Mouse (Mus musculus) adrenal gland, postnatal 4 days (tissue): Measurements from ENCODE around the gene Ralbp1. TPM values are rescaled to one million over a fixed set of nuclear protein-coding genes. Genes with fewer than 3 reads are reported as not detected.

Source experiments
- DNase-seq, 2 experiments: peaks; one replicate each; pipeline ENCODE4 v3.0.0; 2021 to 2022; ENCODE audit warnings: low spot score in 2 of 2, mixed read lengths in 2 of 2
- total RNA-seq, 2 experiments: library from RNA; stranded (reverse); gene quantifications; 2 replicates each; pipeline ENCODE4 v1.2.3; 2021

Gene Ralbp1
- total RNA-seq, 2 experiments from 2014 or later, result 39.7 to 46.0 TPM

GRCm38 (mm10) chr17:65902281-65902680 lies 16.7 kb upstream of the Ralbp1 start:
- no peak for DNase-seq

DNA sequence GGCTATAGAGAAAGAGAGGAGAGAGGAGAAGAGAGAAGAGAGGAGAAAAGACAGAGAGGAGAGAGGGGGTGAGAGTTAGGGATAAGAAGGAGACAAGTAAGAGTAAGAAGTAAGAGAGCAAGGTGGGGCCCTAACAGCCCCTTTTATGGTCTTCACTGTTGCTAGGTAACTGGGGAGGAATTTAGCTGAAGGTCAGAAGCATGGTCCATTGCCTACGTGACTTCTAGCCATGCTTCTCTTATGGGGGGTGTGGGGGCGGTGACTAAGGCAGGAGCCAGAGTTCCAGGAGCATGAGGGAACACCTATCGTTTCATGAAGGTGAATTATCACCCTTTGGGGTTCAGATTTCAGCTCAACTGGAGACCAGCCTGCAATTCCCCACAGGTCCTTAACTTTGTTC lies 10.4 kb upstream of the Ralbp1 start:
- no peak for DNase-seq

GRCm38 (mm10) chr17:65889476-65889875 lies 3.9 kb upstream of the Ralbp1 start:
- no peak for DNase-seq

DNA sequence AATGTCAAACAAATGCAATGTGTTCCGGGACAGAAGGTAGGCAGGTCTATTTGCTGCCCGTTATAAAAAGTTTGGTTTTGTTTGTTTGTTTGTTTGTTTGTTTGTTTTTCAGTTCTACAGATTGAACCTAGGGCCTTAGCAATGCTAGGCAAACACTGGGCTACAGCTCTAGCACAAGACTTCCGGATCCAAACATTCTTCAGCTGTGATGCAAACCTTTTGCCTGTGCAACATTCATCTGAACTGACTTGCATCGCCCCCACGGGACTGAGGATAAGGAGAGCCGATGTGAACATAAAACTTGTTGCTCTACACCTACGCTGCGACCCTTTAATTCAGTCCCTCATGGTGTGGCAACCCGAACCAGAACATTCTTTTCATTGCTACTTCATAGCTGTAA lies 973 bp upstream of the Ralbp1 start:
- no peak for DNase-seq

DNA sequence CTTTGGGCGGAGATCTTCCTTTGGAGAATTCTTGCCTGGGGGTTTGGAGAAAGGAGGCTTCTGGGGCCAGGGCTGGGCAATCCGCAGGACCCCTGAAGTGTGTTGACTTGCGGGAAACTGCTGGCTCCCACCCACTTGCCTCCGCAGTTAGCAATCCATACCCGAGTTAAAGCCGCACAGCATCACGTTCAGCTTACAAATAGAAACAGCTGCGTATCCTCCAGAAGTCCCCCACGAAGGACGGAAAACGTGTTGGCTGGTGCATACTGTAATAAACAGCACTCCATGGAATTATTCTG lies 251 bp downstream of the Ralbp1 start:
- no peak for DNase-seq

GRCm38 (mm10) chr17:65884691-65885397 lies 754 bp downstream of the Ralbp1 start:
- peak; percentile 96 to 99 for DNase-seq

- DNase-seq, result peak in 1 of 2 experiments; percentile 37
These were observed 1.4 kb downstream of the Ralbp1 start for GRCm38 (mm10) chr17:65884061-65884669.

DNA sequence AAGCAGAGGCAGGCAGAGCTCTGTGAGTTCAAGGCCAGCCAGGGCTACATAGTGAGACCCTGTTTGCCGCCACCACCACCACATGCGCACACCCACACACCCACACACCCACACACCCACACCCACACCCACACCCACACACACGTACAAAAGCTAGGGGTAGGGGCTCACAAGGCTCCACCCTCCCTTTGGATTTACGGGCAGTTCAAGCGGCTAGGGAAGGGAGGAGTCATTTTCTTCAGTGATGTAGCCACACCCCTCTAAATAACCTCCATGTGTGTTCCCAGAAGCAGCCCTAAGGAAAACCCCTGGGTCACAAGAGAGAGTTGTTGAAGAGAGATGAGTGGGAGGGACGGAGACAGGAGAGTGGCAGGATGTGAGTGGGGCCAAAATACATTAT lies 8.6 kb downstream of the Ralbp1 start:
- no peak for DNase-seq

GRCm38 (mm10) chr17:65873834-65874233 lies 11.8 kb downstream of the Ralbp1 start:
- no peak for DNase-seq

GRCm38 (mm10) chr17:65873156-65873555 lies 12.4 kb downstream of the Ralbp1 start:
- DNase-seq, result no peak

- DNase-seq, result no peak
These were observed 12.9 kb downstream of the Ralbp1 start for GRCm38 (mm10) chr17:65872652-65873051.

- no peak for DNase-seq
These were observed 13.5 kb downstream of the Ralbp1 start for GRCm38 (mm10) chr17:65872051-65872450.

DNA sequence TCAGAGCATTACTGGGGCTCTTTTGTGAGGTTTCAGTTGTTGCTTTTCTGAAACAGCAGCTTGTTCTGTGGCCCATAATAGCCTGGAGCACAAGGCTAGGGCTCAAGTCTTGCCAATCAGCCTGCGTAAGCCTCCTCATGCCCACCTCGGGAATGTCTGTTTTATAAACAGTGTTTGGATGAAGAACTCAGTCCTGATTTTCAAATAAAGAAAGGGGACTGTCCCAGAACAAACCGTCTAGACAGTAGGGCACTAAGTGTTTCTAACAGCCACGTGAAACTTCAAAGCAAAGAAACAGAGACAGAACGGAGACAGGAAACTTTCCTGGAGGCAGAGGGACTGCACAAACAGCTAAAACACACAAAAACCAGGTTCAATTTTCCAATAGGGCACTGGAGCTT lies 14.0 kb downstream of the Ralbp1 start:
- DNase-seq, result no peak

DNA sequence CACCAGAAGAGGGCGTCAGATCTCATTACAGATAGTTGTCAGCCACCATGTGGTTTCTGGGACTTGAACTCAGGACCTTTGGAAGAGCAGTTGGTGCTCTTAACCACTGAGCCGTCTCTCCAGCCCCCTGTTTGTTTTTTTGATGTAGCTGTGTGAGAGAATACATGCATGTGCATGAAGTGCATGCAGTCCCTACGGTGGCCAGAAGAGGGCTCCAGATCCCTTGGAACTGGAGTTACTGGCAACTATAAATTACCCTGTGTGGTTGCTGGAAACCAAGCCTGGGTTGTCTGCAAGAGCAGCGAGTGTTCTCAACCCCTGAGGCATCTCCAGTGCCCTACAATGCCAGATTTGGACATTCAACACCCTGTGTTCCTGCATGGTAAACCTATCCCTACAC lies 15.5 kb downstream of the Ralbp1 start:
- DNase-seq, result peak in 1 of 2 experiments; percentile 68

- DNase-seq, result no peak
These were observed 15.9 kb downstream of the Ralbp1 start for GRCm38 (mm10) chr17:65869720-65870119.

DNA sequence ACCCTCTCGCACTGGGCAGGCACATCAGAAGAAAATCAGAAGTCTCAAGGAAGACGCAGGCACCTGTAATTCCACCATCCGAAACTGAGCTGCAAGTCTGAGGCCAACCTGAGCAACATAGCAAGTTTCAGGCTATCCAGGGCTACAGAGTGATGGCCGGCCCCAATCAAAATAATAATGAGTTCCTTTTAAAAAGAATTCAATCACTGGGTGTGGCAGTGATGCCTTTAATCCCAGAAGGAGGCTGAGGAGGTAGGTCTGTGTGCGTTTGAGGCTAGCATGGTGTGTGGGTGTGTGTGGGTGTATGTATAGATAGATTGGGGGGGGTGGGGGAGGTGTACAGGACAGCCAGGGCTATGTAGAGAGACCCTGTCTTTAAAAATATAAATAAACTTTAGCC lies 17.6 kb downstream of the Ralbp1 start:
- DNase-seq, result no peak

DNA sequence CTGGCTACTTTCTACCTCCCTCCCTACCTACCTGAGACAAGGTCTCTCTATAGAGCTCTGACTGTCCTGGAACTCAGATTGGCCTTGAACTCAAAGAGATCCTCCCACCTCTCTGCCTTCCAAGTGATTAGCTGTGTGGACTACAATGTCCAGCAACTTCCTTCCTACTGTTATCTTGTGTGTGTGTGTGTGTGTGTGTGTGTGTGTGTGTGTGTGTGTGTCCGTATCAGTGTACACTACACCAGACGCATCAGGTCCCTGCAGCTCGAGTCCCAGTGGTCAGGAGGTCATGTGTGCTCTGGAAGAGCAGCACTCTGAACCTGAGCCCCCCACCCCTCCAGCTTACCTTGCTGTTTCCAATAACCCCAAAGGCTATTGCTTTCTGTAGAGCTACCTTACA lies 19.4 kb downstream of the Ralbp1 start:
- no peak for DNase-seq

GRCm38 (mm10) chr17:65865265-65865664 lies 20.3 kb downstream of the Ralbp1 start:
- DNase-seq, result no peak

DNA sequence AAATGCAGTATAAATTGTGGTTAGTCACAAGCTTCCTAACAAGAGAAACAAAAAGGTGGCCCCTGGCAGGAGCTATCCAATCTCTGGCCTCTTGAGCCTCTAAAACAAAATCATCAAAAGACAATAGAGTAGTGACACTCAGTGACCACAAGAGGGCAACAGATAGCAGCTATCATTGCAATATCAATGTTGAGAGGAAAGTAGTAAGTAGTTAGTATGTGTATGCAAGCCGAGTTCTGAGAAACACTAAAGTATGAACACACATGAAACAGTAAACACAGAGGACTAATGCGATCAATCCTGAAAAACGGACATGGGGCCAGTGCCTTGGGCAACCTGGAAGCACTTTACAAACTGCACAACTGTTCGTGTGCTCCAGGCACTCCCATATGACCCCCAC lies 20.9 kb downstream of the Ralbp1 start:
- DNase-seq, result no peak

GRCm38 (mm10) chr17:65863830-65864229 lies 21.8 kb downstream of the Ralbp1 start:
- no peak for DNase-seq

- no peak for DNase-seq
These were observed 23.0 kb downstream of the Ralbp1 start for GRCm38 (mm10) chr17:65862579-65862978.

DNA sequence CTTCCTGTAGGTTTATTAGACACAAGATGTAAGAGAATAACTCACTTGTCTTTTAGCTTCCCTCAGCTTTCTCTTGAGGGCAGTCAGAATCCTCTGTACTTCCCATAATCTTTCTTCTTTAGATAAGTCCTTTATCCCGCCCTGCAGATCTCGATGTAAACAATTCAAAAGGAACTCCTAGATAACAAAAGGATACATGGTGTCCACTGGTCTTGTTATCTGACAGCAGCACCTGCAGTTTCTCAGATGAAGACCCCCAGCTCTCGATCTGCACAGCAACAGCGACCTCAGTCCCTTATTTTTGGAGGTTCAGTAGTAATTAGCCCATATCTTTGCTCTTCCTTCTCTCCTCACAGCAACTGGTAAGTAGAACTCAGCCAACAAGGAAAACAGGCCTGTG lies 28.0 kb downstream of the Ralbp1 start:
- no peak for DNase-seq

GRCm38 (mm10) chr17:65854006-65854405 lies 31.6 kb downstream of the Ralbp1 start:
- no peak for DNase-seq
